Mouse (Mus musculus) hindbrain, embryonic 14.5 days (tissue): ENCODE measurements around the gene Nadsyn1. TPM values are rescaled to one million over a fixed set of nuclear protein-coding genes. Genes with fewer than 3 reads are reported as not detected.

Source experiments
- ATAC-seq: fragments of 200-750 bp; cut with Nextera tagmentation; 2 replicates; pipeline ENCODE4 v1.8.0; 2017; ENCODE audit warnings: moderate number of reproducible peaks, mild to moderate bottlenecking, moderate TSS enrichment, moderate library complexity; ENCODE audit not compliant: low FRiP score
- DNase-seq: peaks from one replicate; pipeline ENCODE4 v3.0.0-alpha.2; 2015; ENCODE audit warnings: low spot score
- H3K27ac ChIP-seq: fragments of 300-500 bp; sonication (generic); 2 replicates; pipeline ENCODE4 v1.5.1; 2014; ENCODE audit warnings: mild to moderate bottlenecking, moderate library complexity
- H3K27me3 ChIP-seq: fragments of 300-500 bp; sonication (generic); 2 replicates; pipeline ENCODE4 v1.6.1; 2014; ENCODE audit warnings: mild to moderate bottlenecking, low read length, mixed read lengths; ENCODE audit not compliant: control insufficient read depth, insufficient read depth
- H3K36me3 ChIP-seq: fragments of 300-500 bp; sonication (generic); replicated peaks from 2 replicates; pipeline ENCODE4 v1.6.1; 2014; ENCODE audit not compliant: control insufficient read depth, insufficient read depth
- H3K4me1 ChIP-seq: fragments of 300-500 bp; sonication (generic); replicated peaks from 2 replicates; pipeline ENCODE4 v1.6.1; 2014; ENCODE audit warnings: antibody characterized with exemption, low read length, mixed read lengths; ENCODE audit not compliant: control insufficient read depth, insufficient read depth
- H3K4me2 ChIP-seq: fragments of 300-500 bp; sonication (generic); replicated peaks from 2 replicates; pipeline ENCODE4 v1.6.1; 2014; ENCODE audit warnings: mild to moderate bottlenecking, moderate library complexity
- H3K4me3 ChIP-seq: fragments of 300-500 bp; sonication (generic); replicated peaks from 2 replicates; pipeline ENCODE4 v1.5.1; 2014; ENCODE audit warnings: mild to moderate bottlenecking, low read length
- H3K9ac ChIP-seq: fragments of 300-500 bp; sonication (generic); 2 replicates; pipeline ENCODE4 v1.6.1; 2014
- H3K9me3 ChIP-seq: fragments of 300-500 bp; sonication (generic); 2 replicates; pipeline ENCODE4 v1.6.1; 2016; ENCODE audit warnings: low read length; ENCODE audit not compliant: control insufficient read depth
- WGBS: fragments of 180-500 bp; shearing (Covaris S2); extraction: QIAGEN DNeasy Blood & Tissue Kit; methylation state at CpG from one replicate; pipeline ENCODE4 v1.1.7; 2014; 5-methylcytosine and 5-hydroxymethylcytosine counted together
- microRNA-seq: library from miRNA; unstranded; fragments of <30 nt; microRNA quantifications from one replicate; pipeline ENCODE4, GENCODE M21; 2016
- polyA plus RNA-seq: library from polyadenylated mRNA; unstranded; fragments of >200 nt; fragmentation: Nextera tagmentation; extraction: Ambion mirVana; gene quantifications from 2 replicates; pipeline ENCODE4 v1.2.1, GENCODE M21; 2014

The Nadsyn1 gene
- polyA plus RNA-seq, 1 experiment from 2014 or later = 5.0 TPM

- DNase-seq = no peak
- Histone ChIP-seq H3K4me3 (no peak overlapping the region), H3K4me2 (no peak overlapping the region), H3K4me1 (peaks cover 6% of the 10 kb centered on the region; the same call in 1 of the 2 replicates), H3K9me3 (no peaks in the 10 kb centered on the region), H3K36me3 (no peaks in the 10 kb centered on the region), H3K27ac (no peak overlapping the region), H3K27me3 (peaks cover 17% of the 10 kb centered on the region), H3K9ac (no peak overlapping the region)
- WGBS = 85% methylated on average over 1 of the region's 1 CpGs
- ATAC-seq = no peak
Measured at GRCm38 (mm10) chr7:143751380-143751779, 71.3 kb downstream of the Nadsyn1 start.

GRCm38 (mm10) chr7:143749045-143749444 lies 73.6 kb downstream of the Nadsyn1 start:
- Histone ChIP-seq H3K9ac (no peak overlapping the region), H3K27me3 (no peaks in the 10 kb centered on the region), H3K4me1 (peaks cover 6% of the 10 kb centered on the region; the same call in 1 of the 2 replicates), H3K4me3 (no peak overlapping the region), H3K9me3 (no peaks in the 10 kb centered on the region), H3K4me2 (no peak overlapping the region), H3K36me3 (no peaks in the 10 kb centered on the region), H3K27ac (no peak overlapping the region)
- no peak for DNase-seq
- 67% methylated on average over 3 of the region's 3 CpGs for WGBS
- no peak for ATAC-seq

GRCm38 (mm10) chr7:143748041-143748868 lies 74.4 kb downstream of the Nadsyn1 start:
- Histone ChIP-seq H3K4me2 (peak overlapping the region; percentile 46), H3K4me1 (peaks cover 6% of the 10 kb centered on the region; the same call in 1 of the 2 replicates), H3K9ac (no peak overlapping the region), H3K36me3 (no peaks in the 10 kb centered on the region), H3K9me3 (no peaks in the 10 kb centered on the region), H3K27ac (peak overlapping the region; percentile 52), H3K4me3 (no peak overlapping the region), H3K27me3 (no peaks in the 10 kb centered on the region)
- peak; percentile 94 for DNase-seq
- peak; percentile 90 for ATAC-seq
- 4% methylated on average over 16 of the region's 16 CpGs for WGBS

Small RNAs within 50 kb of the gene (microRNA-seq; reads per million reads assigned to microRNA genes)
- gene Gm22064 = not detected

Other genes starting within 250 kb of the Nadsyn1 start
- 62.4 and 70.5 TPM in 2 replicates for gene Cars, start 222.8 kb downstream of the Nadsyn1 start, polyA plus RNA-seq
- gene Tnfrsf26, start 194.1 kb downstream of the Nadsyn1 start, polyA plus RNA-seq = 0.17 and 0.33 TPM in 2 replicates
- 3.1 and 4.7 TPM in 2 replicates for gene Tnfrsf22, start 173.2 kb downstream of the Nadsyn1 start, polyA plus RNA-seq
- 0.64 and 0.80 TPM in 2 replicates for gene Tnfrsf23, start 137.0 kb downstream of the Nadsyn1 start, polyA plus RNA-seq
- 35.0 and 38.1 TPM in 2 replicates for gene Osbpl5, start 65.9 kb downstream of the Nadsyn1 start, polyA plus RNA-seq
- not detected in 2 replicates for gene Mrgprg, start 55.9 kb downstream of the Nadsyn1 start, polyA plus RNA-seq
- 8.7 and 9.2 TPM in 2 replicates for gene Mrgpre, start 38.3 kb downstream of the Nadsyn1 start, polyA plus RNA-seq
- 86.1 and 98.6 TPM in 2 replicates for gene Dhcr7, start 296 bp upstream of the Nadsyn1 start, polyA plus RNA-seq
- not detected in 2 replicates for gene Gm498, start 44.0 kb upstream of the Nadsyn1 start, polyA plus RNA-seq
- gene Shank2, start 179.1 kb upstream of the Nadsyn1 start, polyA plus RNA-seq = 10.7 and 11.3 TPM in 2 replicates